Mouse (Mus musculus) brain, adult 2 months (tissue): ENCODE data around the gene Bpifb9a.
A peak's percentile ranks its signal among the peaks of the same experiment; 100 is the strongest.
"Not testable (repeated sequence)": the region's sequence is repeated elsewhere in the genome, so short reads cannot be mapped to it uniquely, and the experiment has no call there.

Experiments
- DNase-seq: peaks from one replicate; pipeline ENCODE4 v3.0.0; 2011; ENCODE audit warnings: low read depth, low spot score

The Bpifb9a gene

GRCm38 (mm10) chr2:154257554-154257953 is at the start of gene Bpifb9a:
Bpifb9a (plus strand) TSS chr2:154257854.
- not testable (repeated sequence) for DNase-seq

GRCm38 (mm10) chr2:154209112-154209511 is 48.5 kb upstream of the Bpifb9a start:
- DNase-seq = peak; percentile 54

- DNase-seq = peak; percentile 45
Observed at GRCm38 (mm10) chr2:154211121-154211520, 46.5 kb upstream of the Bpifb9a start.

GRCm38 (mm10) chr2:154211881-154212280 is 45.8 kb upstream of the Bpifb9a start:
- DNase-seq = peak; percentile 78

GRCm38 (mm10) chr2:154215191-154215590 is 42.5 kb upstream of the Bpifb9a start:
- DNase-seq = peak; percentile 72

- DNase-seq = no peak
Observed at GRCm38 (mm10) chr2:154219950-154220349, 37.7 kb upstream of the Bpifb9a start.

- no peak for DNase-seq
Observed at GRCm38 (mm10) chr2:154223265-154223916, 34.3 kb upstream of the Bpifb9a start, which contains the start of gene Bpifb5. Bpifb5 (plus strand) TSS chr2:154223742.

GRCm38 (mm10) chr2:154223917-154224273 is 33.8 kb upstream of the Bpifb9a start:
- DNase-seq = no peak

- DNase-seq = no peak
Observed at GRCm38 (mm10) chr2:154226991-154227390, 30.7 kb upstream of the Bpifb9a start.

- DNase-seq = peak; percentile 41
Observed at GRCm38 (mm10) chr2:154227830-154228229, 29.8 kb upstream of the Bpifb9a start.

- DNase-seq = peak; percentile 72
Observed at GRCm38 (mm10) chr2:154233426-154233825, 24.2 kb upstream of the Bpifb9a start.

GRCm38 (mm10) chr2:154240771-154241170 is 16.9 kb upstream of the Bpifb9a start:
- no peak for DNase-seq

GRCm38 (mm10) chr2:154242726-154243125 is 14.9 kb upstream of the Bpifb9a start:
- DNase-seq = not testable (repeated sequence)

- DNase-seq = peak; percentile 87
Observed at GRCm38 (mm10) chr2:154243356-154244036, 14.2 kb upstream of the Bpifb9a start.

GRCm38 (mm10) chr2:154245322-154245721 is 12.3 kb upstream of the Bpifb9a start:
- no peak for DNase-seq

- DNase-seq = not testable (repeated sequence)
Observed at GRCm38 (mm10) chr2:154255254-154255653, 2.4 kb upstream of the Bpifb9a start.

- DNase-seq = no peak
Observed at GRCm38 (mm10) chr2:154255770-154256169, 1.9 kb upstream of the Bpifb9a start.

- DNase-seq = not testable (repeated sequence)
Observed at GRCm38 (mm10) chr2:154264397-154264796, 6.7 kb downstream of the Bpifb9a start.

- DNase-seq = not testable (repeated sequence)
Observed at GRCm38 (mm10) chr2:154291866-154292265, 34.2 kb downstream of the Bpifb9a start.

- DNase-seq = peak; percentile 10
Observed at GRCm38 (mm10) chr2:154292833-154293232, 35.2 kb downstream of the Bpifb9a start.

GRCm38 (mm10) chr2:154294746-154295145 is 37.1 kb downstream of the Bpifb9a start:
- not testable (repeated sequence) for DNase-seq

GRCm38 (mm10) chr2:154300496-154300895 is 42.8 kb downstream of the Bpifb9a start:
- DNase-seq = peak; percentile 65

- no peak for DNase-seq
Observed at GRCm38 (mm10) chr2:154301763-154302162, 44.1 kb downstream of the Bpifb9a start.
